Mouse (Mus musculus) hindlimb bud, embryonic 11.5 days (tissue): ENCODE data around the gene Tpm3.
"Not testable (repeated sequence)": the region's sequence is repeated elsewhere in the genome, so short reads cannot be mapped to it uniquely, and the experiment has no call there.

Source experiments
- DNase-seq: peaks from one replicate; pipeline ENCODE4 v3.0.0-alpha.2; 2012; ENCODE audit warnings: low read depth, low spot score; ENCODE audit errors: extremely low spot score

The Tpm3 gene

GRCm38 (mm10) chr3:90083698-90084324 lies 11.4 kb downstream of the Tpm3 start:
- no peak for DNase-seq

GRCm38 (mm10) chr3:90084790-90085189 lies 12.3 kb downstream of the Tpm3 start:
- no peak for DNase-seq

GRCm38 (mm10) chr3:90085281-90085680 lies 12.8 kb downstream of the Tpm3 start:
- no peak for DNase-seq

GRCm38 (mm10) chr3:90086068-90086467 lies 13.6 kb downstream of the Tpm3 start:
- no peak for DNase-seq

GRCm38 (mm10) chr3:90088617-90089016 lies 16.2 kb downstream of the Tpm3 start:
- DNase-seq: no peak

- DNase-seq: no peak
Measured at GRCm38 (mm10) chr3:90090892-90091291, 18.4 kb downstream of the Tpm3 start.

GRCm38 (mm10) chr3:90094453-90094852 lies 22.0 kb downstream of the Tpm3 start:
- DNase-seq: no peak

- no peak for DNase-seq
Measured at GRCm38 (mm10) chr3:90097928-90098327, 25.5 kb downstream of the Tpm3 start.

GRCm38 (mm10) chr3:90101010-90101409 lies 28.6 kb downstream of the Tpm3 start:
- DNase-seq: no peak

- no peak for DNase-seq
Measured at GRCm38 (mm10) chr3:90101673-90102072, 29.2 kb downstream of the Tpm3 start.

GRCm38 (mm10) chr3:90102239-90102638 lies 29.8 kb downstream of the Tpm3 start:
- DNase-seq: no peak

GRCm38 (mm10) chr3:90103176-90103575 lies 30.7 kb downstream of the Tpm3 start:
- no peak for DNase-seq

- DNase-seq: no peak
Measured at GRCm38 (mm10) chr3:90103938-90104337, 31.5 kb downstream of the Tpm3 start, which contains the start of gene Nup210l. Gene Nup210l, plus strand, starts transcription at chr3:90104132.

GRCm38 (mm10) chr3:90111706-90112105 lies 39.3 kb downstream of the Tpm3 start:
- DNase-seq: no peak

- DNase-seq: no peak
Measured at GRCm38 (mm10) chr3:90114342-90114741, 41.9 kb downstream of the Tpm3 start.

GRCm38 (mm10) chr3:90115526-90115925 lies 43.1 kb downstream of the Tpm3 start:
- DNase-seq: no peak

- DNase-seq: no peak
Measured at GRCm38 (mm10) chr3:90118132-90118790, 45.8 kb downstream of the Tpm3 start.

GRCm38 (mm10) chr3:90122036-90122435 lies 49.6 kb downstream of the Tpm3 start:
- DNase-seq: not testable (repeated sequence)

- no peak for DNase-seq
Measured at GRCm38 (mm10) chr3:90125710-90126109, 53.3 kb downstream of the Tpm3 start.

GRCm38 (mm10) chr3:90127881-90128280 lies 55.4 kb downstream of the Tpm3 start:
- DNase-seq: no peak

GRCm38 (mm10) chr3:90132745-90133144 lies 60.3 kb downstream of the Tpm3 start:
- no peak for DNase-seq

GRCm38 (mm10) chr3:90133331-90133730 lies 60.9 kb downstream of the Tpm3 start:
- no peak for DNase-seq

GRCm38 (mm10) chr3:90134483-90134882 lies 62.0 kb downstream of the Tpm3 start:
- DNase-seq: no peak
